Mouse (Mus musculus) forebrain, embryonic 11.5 days (tissue): ENCODE measurements around the gene Col5a3. TPM values are rescaled to one million over a fixed set of nuclear protein-coding genes. Genes with fewer than 3 reads are reported as not detected.

Experiments used
- ATAC-seq: fragments of 200-750 bp; cut with Nextera tagmentation; replicated peaks from 2 replicates; pipeline ENCODE4 v1.8.0; 2017; ENCODE audit warnings: moderate TSS enrichment; ENCODE audit not compliant: low FRiP score
- DNase-seq: peaks from one replicate; pipeline ENCODE4 v3.0.0-alpha.2; 2017; ENCODE audit warnings: low spot score
- H3K27ac ChIP-seq: fragments of 300-500 bp; sonication (generic); 2 replicates; pipeline ENCODE4 v1.5.1; 2014; ENCODE audit warnings: low read depth, low read length
- H3K27me3 ChIP-seq: fragments of 300-500 bp; sonication (generic); 2 replicates; pipeline ENCODE4 v1.6.1; 2014; ENCODE audit warnings: mild to moderate bottlenecking, low read length, mixed read lengths; ENCODE audit not compliant: control insufficient read depth, insufficient read depth
- H3K36me3 ChIP-seq: fragments of 300-500 bp; sonication (generic); 2 replicates; pipeline ENCODE4 v1.6.1; 2014; ENCODE audit warnings: mild to moderate bottlenecking, low read length, moderate library complexity, mixed read lengths; ENCODE audit not compliant: control insufficient read depth, insufficient read depth
- H3K4me1 ChIP-seq: fragments of 300-500 bp; sonication (generic); replicated peaks from 2 replicates; pipeline ENCODE4 v1.6.1; 2014; ENCODE audit warnings: low read length, mixed read lengths; ENCODE audit not compliant: control insufficient read depth, insufficient read depth
- H3K4me2 ChIP-seq: fragments of 300-500 bp; sonication (generic); 2 replicates; pipeline ENCODE4 v1.6.1; 2014; ENCODE audit warnings: low read depth, mild to moderate bottlenecking, low read length, moderate library complexity, mixed read lengths; ENCODE audit not compliant: severe bottlenecking
- H3K4me3 ChIP-seq: fragments of 300-500 bp; sonication (generic); 2 replicates; pipeline ENCODE4 v1.5.1; 2014; ENCODE audit warnings: low read depth, low read length
- H3K9ac ChIP-seq: fragments of 300-500 bp; sonication (generic); 2 replicates; pipeline ENCODE4 v1.6.1; 2014; ENCODE audit warnings: low read length
- H3K9me3 ChIP-seq: fragments of 300-500 bp; sonication (generic); 2 replicates; pipeline ENCODE4 v1.6.1; 2016; ENCODE audit warnings: low read length, mixed read lengths; ENCODE audit not compliant: control insufficient read depth
- WGBS: fragments of 180-500 bp; shearing (Covaris S2); extraction: QIAGEN DNeasy Blood & Tissue Kit; methylation state at CpG from one replicate; pipeline ENCODE4 v1.1.7; 2014; 5-methylcytosine and 5-hydroxymethylcytosine counted together
- polyA plus RNA-seq: library from polyadenylated mRNA; unstranded; fragments of >200 nt; fragmentation: Nextera tagmentation; extraction: Ambion mirVana; gene quantifications from 2 replicates; pipeline ENCODE4 v1.2.1, GENCODE M21; 2014

Gene Col5a3
- polyA plus RNA-seq, 1 experiment from 2014 or later, result 0.52 TPM

DNA sequence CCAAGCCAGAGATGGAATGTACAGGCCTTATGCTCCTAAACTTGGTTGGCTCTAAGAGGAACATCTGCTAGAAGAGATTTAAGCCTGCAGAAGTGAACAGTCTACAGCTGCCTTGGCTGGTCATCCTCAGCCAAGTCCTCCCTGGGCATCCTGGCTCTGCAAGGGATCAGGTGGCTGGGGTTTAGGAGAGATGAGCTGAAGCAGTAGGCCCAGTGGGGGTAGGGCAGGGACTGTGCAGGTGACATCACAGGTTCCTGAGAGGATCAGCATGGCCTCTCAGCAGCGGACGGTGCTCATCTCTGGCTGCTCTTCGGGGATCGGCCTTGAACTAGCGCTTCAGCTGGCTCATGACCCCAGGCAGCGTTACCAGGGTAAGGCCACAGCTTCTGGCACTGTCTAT lies 3.4 kb upstream of the Col5a3 start, which contains the start of gene Rdh8:
TSS of gene Rdh8 (plus strand) at position 268 of the 400 bp plus-strand sequence.
- no peaks in the 10 kb centered on the region for H3K27me3 ChIP-seq
- DNase-seq (no peak), ATAC-seq (no peak)
- peaks cover 6% of the 10 kb centered on the region; the same call in 1 of the 2 replicates for H3K4me1 ChIP-seq
- no peaks in the 10 kb centered on the region for H3K36me3 ChIP-seq
- H3K9me3 ChIP-seq, result no peaks in the 10 kb centered on the region
- no peak within 1 kb of the TSS for H3K9ac ChIP-seq
- H3K4me3 ChIP-seq, result no peak within 1 kb of the TSS
- no peak within 1 kb of the TSS for H3K27ac ChIP-seq
- H3K4me2 ChIP-seq, result no peak within 1 kb of the TSS
- WGBS, result 79% methylated on average over 6 of the region's 6 CpGs

DNA sequence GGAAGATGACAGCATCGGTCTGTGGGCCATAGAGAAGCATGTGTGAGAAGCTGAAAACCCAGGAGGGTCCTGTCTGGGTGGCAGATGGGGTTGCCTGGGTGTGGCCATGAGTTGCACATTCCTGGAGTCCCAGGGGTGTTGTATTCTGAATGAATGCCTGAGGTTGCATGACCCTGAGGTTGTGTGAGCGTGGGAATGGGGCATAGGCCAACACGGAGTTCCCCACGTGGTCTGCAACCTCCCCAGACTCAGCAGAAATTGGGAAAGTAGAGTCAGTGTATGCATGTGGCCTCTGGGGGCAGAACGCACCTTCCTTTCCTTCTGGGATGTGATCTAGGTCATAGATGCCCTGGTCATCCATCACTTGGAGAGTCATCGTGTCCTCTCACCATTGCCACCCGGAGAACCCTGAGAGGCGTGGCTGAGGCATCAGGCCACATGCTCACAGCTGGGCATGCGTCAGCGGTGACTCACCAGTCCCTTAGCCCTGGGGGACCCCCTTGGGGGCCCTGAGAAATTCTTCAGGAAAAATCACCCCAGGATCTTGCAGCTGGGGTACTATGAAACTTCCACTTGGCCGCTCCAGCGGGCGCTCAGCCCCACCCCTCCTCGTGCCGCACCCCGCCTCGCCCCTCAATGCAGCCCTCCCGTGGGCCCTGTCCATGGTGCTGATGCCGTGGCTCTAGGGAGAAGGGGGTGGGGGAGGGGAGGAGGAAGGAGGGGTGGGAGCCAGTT lies 2.2 kb downstream of the Col5a3 start:
- H3K36me3 ChIP-seq, result no peaks in the 10 kb centered on the region
- no peak overlapping the region for H3K9ac ChIP-seq
- peak; percentile 77 for DNase-seq
- 0 out of 2 replicates have a peak, but pooled peaks cover 2% of the 10 kb centered on the region for H3K27me3 ChIP-seq
- H3K4me3 ChIP-seq, result no peak overlapping the region
- ATAC-seq, result no peak
- H3K27ac ChIP-seq, result no peak overlapping the region
- H3K9me3 ChIP-seq, result no peaks in the 10 kb centered on the region
- no peak overlapping the region for H3K4me2 ChIP-seq
- WGBS, result 18% methylated on average over 19 of the region's 19 CpGs
- H3K4me1 ChIP-seq, result peaks cover 8% of the 10 kb centered on the region; the same call in 1 of the 2 replicates

DNA sequence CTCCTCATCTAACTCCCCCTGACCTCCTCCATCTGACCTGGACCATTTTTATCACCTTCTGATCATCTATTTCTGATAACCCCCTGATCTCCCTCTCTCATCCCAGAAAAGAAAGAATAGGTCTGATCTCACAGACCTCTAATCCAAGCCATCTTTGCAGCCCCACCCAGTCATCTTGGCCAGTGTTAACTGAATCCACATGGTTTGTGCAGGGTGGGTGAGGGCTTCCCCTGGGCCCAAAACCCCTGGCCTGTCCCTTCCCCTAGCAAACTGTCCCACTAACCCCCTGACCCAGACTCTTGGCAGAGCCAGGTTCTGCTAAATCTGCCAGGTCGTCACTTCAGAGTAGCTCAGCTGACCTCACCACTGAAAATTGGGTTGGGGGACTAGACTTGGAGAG lies 4.1 kb downstream of the Col5a3 start:
- 0 out of 2 replicates have a peak, but pooled peaks cover 2% of the 10 kb centered on the region for H3K27me3 ChIP-seq
- no peaks in the 10 kb centered on the region for H3K9me3 ChIP-seq
- H3K27ac ChIP-seq, result no peak overlapping the region
- 71% methylated on average over 1 of the region's 1 CpGs for WGBS
- no peaks in the 10 kb centered on the region for H3K36me3 ChIP-seq
- H3K4me3 ChIP-seq, result no peak overlapping the region
- H3K4me2 ChIP-seq, result no peak overlapping the region
- no peak overlapping the region for H3K9ac ChIP-seq
- DNase-seq (no peak), ATAC-seq (no peak)
- H3K4me1 ChIP-seq, result peaks cover 8% of the 10 kb centered on the region; the same call in 1 of the 2 replicates

DNA sequence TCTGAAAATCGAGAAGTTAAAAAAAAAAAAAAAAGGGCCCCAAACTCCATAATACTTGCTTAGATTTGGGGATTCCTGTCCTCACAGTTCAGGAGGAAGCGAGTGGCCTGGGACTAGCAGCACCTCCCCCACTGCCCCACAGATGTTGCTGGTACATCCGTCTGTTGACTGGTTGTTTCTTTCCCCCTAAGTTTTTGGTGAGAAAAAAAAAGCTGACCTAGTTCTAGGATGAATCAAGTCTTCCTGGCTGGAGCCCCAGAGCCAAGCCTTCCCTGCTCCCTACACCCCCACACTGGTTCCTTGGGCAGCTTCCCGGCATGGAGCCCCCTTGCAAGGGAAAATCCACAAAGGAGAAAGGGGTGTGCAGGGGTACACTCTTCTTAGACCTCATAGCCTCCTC lies 4.6 kb downstream of the Col5a3 start:
- Histone ChIP-seq H3K4me3 (no peak overlapping the region), H3K9ac (no peak overlapping the region), H3K9me3 (no peaks in the 10 kb centered on the region), H3K4me2 (no peak overlapping the region), H3K27me3 (0 out of 2 replicates have a peak, but pooled peaks cover 2% of the 10 kb centered on the region), H3K4me1 (peaks cover 8% of the 10 kb centered on the region; the same call in 1 of the 2 replicates), H3K36me3 (no peaks in the 10 kb centered on the region), H3K27ac (no peak overlapping the region)
- WGBS, result 54% methylated on average over 4 of the region's 4 CpGs
- ATAC-seq, result no peak
- no peak for DNase-seq

DNA sequence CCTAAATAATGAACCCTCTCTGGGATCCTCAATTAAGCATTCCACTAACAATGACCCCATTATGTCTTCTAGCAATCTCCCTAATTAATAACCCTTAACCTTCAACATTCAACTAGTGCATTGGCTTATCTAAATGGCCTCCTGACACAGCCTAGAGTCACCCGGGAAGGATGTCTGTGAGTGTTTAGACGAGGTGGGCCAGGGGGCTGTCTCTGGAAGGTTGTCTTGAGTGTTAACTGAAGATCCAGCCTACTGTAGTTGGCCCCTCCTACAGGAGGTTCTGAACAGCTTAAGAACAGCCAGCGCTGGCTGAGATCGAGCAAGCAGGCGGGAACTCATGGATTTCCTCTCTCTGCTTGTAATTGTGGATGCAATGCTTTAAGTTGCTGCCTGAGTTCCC lies 9.2 kb downstream of the Col5a3 start:
- H3K27me3 ChIP-seq, result no peaks in the 10 kb centered on the region
- no peaks in the 10 kb centered on the region for H3K36me3 ChIP-seq
- H3K9ac ChIP-seq, result no peak overlapping the region
- DNase-seq (no peak), ATAC-seq (no peak)
- H3K9me3 ChIP-seq, result no peaks in the 10 kb centered on the region
- H3K4me1 ChIP-seq, result no peaks in the 10 kb centered on the region
- no peak overlapping the region for H3K4me3 ChIP-seq
- H3K4me2 ChIP-seq, result no peak overlapping the region
- H3K27ac ChIP-seq, result no peak overlapping the region
- 57% methylated on average over 5 of the region's 5 CpGs for WGBS

DNA sequence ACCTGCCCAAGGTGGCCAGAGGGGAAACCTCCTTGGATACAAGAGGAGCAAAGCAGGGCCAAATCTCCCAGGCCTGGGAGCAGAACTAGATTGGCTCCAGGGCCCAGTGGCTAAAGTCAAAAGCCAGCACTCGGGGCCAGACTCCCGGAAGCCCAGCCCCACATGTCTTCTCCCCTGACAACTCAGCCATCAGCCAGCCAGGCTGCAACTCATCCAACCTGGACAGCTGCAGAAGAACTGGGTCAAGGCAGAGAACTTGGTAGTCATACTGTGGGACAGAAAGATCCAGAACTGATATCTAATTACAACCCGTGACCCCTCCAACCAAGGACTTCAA lies 9.7 kb downstream of the Col5a3 start:
- Histone ChIP-seq H3K9ac (no peak overlapping the region), H3K27ac (no peak overlapping the region), H3K9me3 (no peaks in the 10 kb centered on the region), H3K27me3 (no peaks in the 10 kb centered on the region), H3K36me3 (no peaks in the 10 kb centered on the region), H3K4me2 (no peak overlapping the region), H3K4me1 (no peaks in the 10 kb centered on the region), H3K4me3 (no peak overlapping the region)
- DNase-seq, result no peak
- 88% methylated on average over 3 of the region's 3 CpGs for WGBS
- ATAC-seq, result no peak

DNA sequence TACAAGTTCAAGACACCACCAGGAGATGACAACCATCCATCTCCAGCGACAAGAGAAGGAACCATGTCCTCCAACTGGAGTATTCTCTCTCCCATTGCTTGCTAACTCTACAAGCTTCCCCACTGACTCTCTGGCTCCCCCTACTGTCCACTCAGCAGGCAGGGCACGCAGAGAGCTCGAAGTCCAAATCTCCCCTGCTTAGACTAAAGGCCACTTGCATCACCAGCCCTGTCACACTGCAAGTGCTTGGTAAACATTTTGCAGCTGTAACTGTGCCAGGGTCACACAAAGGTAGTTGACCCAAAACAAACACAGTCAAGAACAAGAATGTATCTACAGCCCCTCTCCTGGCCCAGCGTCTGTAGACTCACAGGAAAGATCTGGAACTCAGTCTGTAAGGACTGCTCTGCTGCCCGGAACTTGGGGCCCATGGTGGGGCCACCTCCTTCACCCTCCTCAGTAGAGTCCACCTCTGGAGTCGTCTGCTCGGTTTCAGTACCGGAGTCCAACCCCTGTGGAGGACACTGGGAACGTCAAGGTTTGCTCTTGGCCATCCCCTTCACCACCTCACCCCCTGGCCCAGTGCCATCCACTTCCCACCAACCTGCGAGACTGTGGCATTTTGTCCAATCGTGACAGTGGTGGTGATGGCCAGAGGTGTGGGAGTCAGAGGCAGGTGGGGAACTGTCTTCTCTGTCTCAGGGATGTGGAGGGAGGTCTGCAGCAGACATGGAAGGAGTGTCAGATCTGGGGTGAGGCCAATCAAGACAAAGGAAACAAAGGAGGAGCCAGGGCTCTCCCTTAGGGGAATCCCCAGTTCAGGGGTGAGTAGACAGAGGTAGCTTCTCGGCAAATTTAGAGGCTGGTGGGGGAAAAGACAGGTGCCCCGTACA lies 10.4 kb downstream of the Col5a3 start:
- H3K4me2 ChIP-seq, result no peak overlapping the region
- no peaks in the 10 kb centered on the region for H3K9me3 ChIP-seq
- H3K36me3 ChIP-seq, result no peaks in the 10 kb centered on the region
- H3K9ac ChIP-seq, result no peak overlapping the region
- DNase-seq (peak; percentile 59), ATAC-seq (no peak)
- no peaks in the 10 kb centered on the region for H3K27me3 ChIP-seq
- no peak overlapping the region for H3K4me3 ChIP-seq
- H3K4me1 ChIP-seq, result no peaks in the 10 kb centered on the region
- no peak overlapping the region for H3K27ac ChIP-seq
- 77% methylated on average over 13 of the region's 13 CpGs for WGBS

DNA sequence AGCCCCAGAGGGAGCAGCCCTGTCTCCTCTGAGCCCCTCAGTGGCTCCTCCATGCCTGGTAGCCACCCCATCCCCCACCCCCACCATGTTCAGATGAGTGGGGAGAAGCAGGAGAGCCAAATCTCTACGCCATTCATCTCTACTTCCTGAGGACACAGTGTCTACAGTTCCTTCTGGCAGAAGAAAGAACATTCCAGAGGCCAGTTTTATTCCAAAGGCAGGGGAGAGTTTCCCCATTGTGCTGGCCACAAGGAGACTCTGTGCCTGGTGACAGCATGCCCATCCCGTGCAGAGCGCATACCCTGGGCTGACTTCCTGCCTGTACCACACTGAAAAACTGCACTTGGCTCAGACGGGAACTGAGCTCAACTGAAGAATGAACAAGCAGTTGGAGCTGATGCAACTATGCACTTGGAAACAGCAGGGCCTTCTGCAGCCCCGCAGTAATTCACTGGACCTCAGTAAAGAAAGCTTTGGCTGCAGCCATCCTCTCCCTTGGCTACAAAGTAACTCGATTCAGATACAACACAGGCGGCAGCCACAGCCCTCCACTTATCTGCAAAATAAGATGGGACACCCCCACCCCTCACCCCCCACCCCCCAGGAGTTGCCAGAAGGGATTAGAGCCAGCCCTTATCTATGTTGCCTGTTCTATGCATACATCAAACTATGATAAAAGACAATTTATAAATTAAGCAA lies 20.6 kb downstream of the Col5a3 start:
- WGBS, result 48% methylated on average over 7 of the region's 7 CpGs
- no peaks in the 10 kb centered on the region for H3K9me3 ChIP-seq
- H3K4me3 ChIP-seq, result no peak overlapping the region
- no peaks in the 10 kb centered on the region for H3K36me3 ChIP-seq
- no peak overlapping the region for H3K4me2 ChIP-seq
- DNase-seq (no peak), ATAC-seq (no peak)
- H3K9ac ChIP-seq, result no peak overlapping the region
- no peak overlapping the region for H3K27ac ChIP-seq
- no peaks in the 10 kb centered on the region for H3K27me3 ChIP-seq
- H3K4me1 ChIP-seq, result 0 out of 2 replicates have a peak, but pooled peaks cover 2% of the 10 kb centered on the region
